Mouse (Mus musculus): ENCODE data around the gene Erich3. TPM values are rescaled to one million over a fixed set of nuclear protein-coding genes. Genes with fewer than 3 reads are reported as not detected.
"Not testable (repeated sequence)": the region's sequence is repeated elsewhere in the genome, so short reads cannot be mapped to it uniquely, and the experiment has no call there.

Erich3 gene
- total RNA-seq (2022): 1 to 10 TPM; 6.9 to 8.9 (median 7.9) TPM

GRCm38 (mm10) chr3:154663545-154663944 is at the start of gene Erich3:
Gene Erich3 (plus strand): TSS chr3:154663859.
- DNase-seq (ENCODE audit: low spot score in 2 of 2): no peak

GRCm38 (mm10) chr3:154614771-154615170 is 48.9 kb upstream of the Erich3 start:
- DNase-seq (ENCODE audit: low spot score in 2 of 2): no peak

GRCm38 (mm10) chr3:154615304-154615703 is 48.4 kb upstream of the Erich3 start:
- no peak for DNase-seq (ENCODE audit: low spot score in 2 of 2)

- no peak for DNase-seq (ENCODE audit: low spot score in 2 of 2)
Measured at GRCm38 (mm10) chr3:154616106-154616505, 47.6 kb upstream of the Erich3 start.

GRCm38 (mm10) chr3:154628284-154628683 is 35.4 kb upstream of the Erich3 start:
- DNase-seq (ENCODE audit: low spot score in 2 of 2): no peak

GRCm38 (mm10) chr3:154631281-154631680 is 32.4 kb upstream of the Erich3 start:
- not testable (repeated sequence) for DNase-seq (ENCODE audit: low spot score in 2 of 2)

GRCm38 (mm10) chr3:154633091-154633490 is 30.6 kb upstream of the Erich3 start:
- DNase-seq (ENCODE audit: low spot score in 2 of 2): no peak

GRCm38 (mm10) chr3:154646638-154647442 is 16.8 kb upstream of the Erich3 start:
- DNase-seq (ENCODE audit: low spot score in 2 of 2): no peak

- DNase-seq (ENCODE audit: low spot score in 2 of 2): no peak
Measured at GRCm38 (mm10) chr3:154647443-154647780, 16.2 kb upstream of the Erich3 start.

GRCm38 (mm10) chr3:154649411-154650285 is 14.0 kb upstream of the Erich3 start:
- no peak for DNase-seq (ENCODE audit: low spot score in 2 of 2)

GRCm38 (mm10) chr3:154651192-154651821 is 12.4 kb upstream of the Erich3 start:
- no peak for DNase-seq (ENCODE audit: low spot score in 2 of 2)

- peak; percentile 57 to 82 for DNase-seq (ENCODE audit: low spot score in 2 of 2)
Measured at GRCm38 (mm10) chr3:154652581-154653420, 10.9 kb upstream of the Erich3 start.

GRCm38 (mm10) chr3:154653454-154653853 is 10.2 kb upstream of the Erich3 start:
- DNase-seq (ENCODE audit: low spot score in 2 of 2): no peak

GRCm38 (mm10) chr3:154654284-154654683 is 9.4 kb upstream of the Erich3 start:
- DNase-seq (ENCODE audit: low spot score in 2 of 2): no peak

GRCm38 (mm10) chr3:154654901-154655300 is 8.8 kb upstream of the Erich3 start:
- no peak for DNase-seq (ENCODE audit: low spot score in 2 of 2)

GRCm38 (mm10) chr3:154655711-154656110 is 7.9 kb upstream of the Erich3 start:
- DNase-seq (ENCODE audit: low spot score in 2 of 2): no peak

GRCm38 (mm10) chr3:154663976-154664581 is 420 bp downstream of the Erich3 start:
- peak; percentile 72 for DNase-seq (ENCODE audit: low spot score in 2 of 2)

GRCm38 (mm10) chr3:154664636-154665035 is 977 bp downstream of the Erich3 start:
- no peak for DNase-seq (ENCODE audit: low spot score in 2 of 2)

GRCm38 (mm10) chr3:154668485-154668884 is 4.8 kb downstream of the Erich3 start:
- DNase-seq (ENCODE audit: low spot score in 2 of 2): no peak

- DNase-seq (ENCODE audit: low spot score in 2 of 2): no peak
Measured at GRCm38 (mm10) chr3:154670584-154670983, 6.9 kb downstream of the Erich3 start.

- DNase-seq (ENCODE audit: low spot score in 2 of 2): no peak
Measured at GRCm38 (mm10) chr3:154671013-154671412, 7.4 kb downstream of the Erich3 start.
